Mouse (Mus musculus) kidney, adult 11 months (tissue): ENCODE measurements around the gene Tmem135.

Experiments used
- DNase-seq: peaks from one replicate; pipeline ENCODE4 v3.0.0; 2022

The Tmem135 gene

GRCm38 (mm10) chr7:89247012-89247710 lies 156.9 kb downstream of the Tmem135 start:
- no peak for DNase-seq

DNA sequence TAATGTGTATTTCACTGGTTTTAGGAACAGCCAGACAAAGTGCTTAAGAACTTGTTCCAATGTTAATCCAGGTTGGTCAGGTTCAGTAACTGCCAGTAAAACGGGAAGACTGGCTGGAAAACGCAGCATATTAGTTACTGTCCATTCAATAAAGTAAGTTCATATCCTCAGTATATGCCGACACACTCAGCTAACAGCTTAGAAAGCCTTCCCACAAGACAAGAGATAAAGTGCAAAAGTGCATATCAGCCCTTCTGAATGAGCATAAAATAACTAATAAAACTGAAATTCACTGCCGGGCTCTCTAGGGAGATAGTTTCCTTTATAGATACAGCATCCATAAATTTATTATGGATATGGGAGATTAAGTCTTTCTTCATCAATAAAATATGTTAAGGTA lies 161.5 kb downstream of the Tmem135 start:
- DNase-seq = no peak

DNA sequence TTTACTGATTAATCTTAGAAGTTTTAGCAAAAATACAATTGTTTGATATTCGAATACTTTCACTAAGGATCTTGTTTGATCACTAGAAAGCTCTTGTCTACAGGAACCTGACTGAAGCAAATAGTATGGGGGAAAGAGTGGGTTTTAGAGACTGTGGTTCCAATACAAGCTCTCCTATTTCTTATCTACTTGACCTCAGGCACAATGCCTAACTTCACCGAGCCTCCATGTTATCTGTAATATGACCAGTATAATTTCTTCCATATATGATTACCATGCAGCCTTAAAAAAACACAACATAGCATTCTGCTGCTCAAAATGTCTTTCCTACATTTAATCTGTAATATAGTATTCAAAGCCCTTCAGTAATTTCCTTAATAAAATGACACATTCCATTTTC lies 161.9 kb downstream of the Tmem135 start:
- no peak for DNase-seq

- no peak for DNase-seq
Observed at GRCm38 (mm10) chr7:89239592-89239991, 164.4 kb downstream of the Tmem135 start.

DNA sequence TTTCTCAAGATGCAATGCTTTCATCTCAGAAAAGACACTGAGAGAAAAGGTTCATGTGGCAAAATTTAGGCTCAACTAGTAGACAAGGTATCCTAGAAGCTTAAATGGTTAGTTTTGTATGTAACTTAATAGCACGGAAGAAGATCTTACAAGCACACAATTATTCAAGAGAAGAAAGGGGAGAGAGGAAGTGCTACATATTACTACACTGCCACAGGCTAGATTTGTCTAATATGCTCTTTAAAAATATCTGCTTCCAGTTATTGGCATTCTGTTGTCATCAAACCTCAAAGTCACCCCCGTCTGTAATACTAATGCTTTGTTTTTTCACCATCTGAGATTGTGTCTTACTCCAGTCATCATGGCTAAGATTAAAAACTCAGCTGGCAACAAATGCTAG lies 167.4 kb downstream of the Tmem135 start:
- no peak for DNase-seq

GRCm38 (mm10) chr7:89235974-89236507 lies 168.0 kb downstream of the Tmem135 start:
- DNase-seq = no peak

- DNase-seq = no peak
Observed at GRCm38 (mm10) chr7:89232499-89233145, 171.4 kb downstream of the Tmem135 start.

GRCm38 (mm10) chr7:89231200-89231790 lies 172.7 kb downstream of the Tmem135 start:
- DNase-seq = no peak

DNA sequence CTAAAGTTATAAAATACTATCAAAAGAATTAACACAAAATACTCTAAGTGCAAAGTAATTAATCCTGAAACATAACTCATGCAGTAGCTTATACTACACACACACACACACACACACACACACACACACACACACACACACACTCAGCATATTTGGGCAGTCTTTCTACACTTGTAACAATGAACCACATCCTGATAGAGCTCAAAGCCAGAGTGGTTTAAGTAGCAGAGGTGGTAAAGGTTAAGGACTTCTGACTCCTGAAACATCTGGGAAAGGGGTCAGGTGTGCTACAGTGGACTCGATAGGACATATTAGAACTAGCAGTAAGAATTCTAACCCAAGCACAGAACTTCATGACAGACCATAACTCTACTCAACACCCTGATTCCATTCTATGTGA lies 181.4 kb downstream of the Tmem135 start:
- no peak for DNase-seq

DNA sequence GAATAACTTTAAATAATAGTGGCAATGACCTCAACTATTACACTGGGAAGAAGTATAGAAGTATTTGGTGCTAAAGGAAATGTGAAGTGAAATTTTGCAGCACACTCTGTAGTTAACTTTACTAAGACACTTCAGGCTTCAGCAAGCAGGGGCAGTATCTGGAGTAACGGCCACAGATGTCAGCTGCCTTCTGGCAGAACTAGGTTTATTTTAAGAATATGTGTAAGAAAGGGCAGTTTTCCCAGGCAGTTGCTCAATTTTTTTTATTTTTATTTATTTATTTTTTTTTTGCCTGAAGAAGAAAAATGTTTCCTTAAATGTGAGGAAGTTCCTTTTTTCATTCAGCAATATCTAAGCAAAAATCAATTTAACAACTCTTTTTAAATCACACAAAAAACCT lies 187.4 kb downstream of the Tmem135 start:
- no peak for DNase-seq

GRCm38 (mm10) chr7:89216118-89216517 lies 187.9 kb downstream of the Tmem135 start:
- no peak for DNase-seq

GRCm38 (mm10) chr7:89215714-89216113 lies 188.3 kb downstream of the Tmem135 start:
- DNase-seq = no peak

GRCm38 (mm10) chr7:89210506-89210905 lies 193.5 kb downstream of the Tmem135 start:
- no peak for DNase-seq

GRCm38 (mm10) chr7:89206165-89206564 lies 197.9 kb downstream of the Tmem135 start:
- DNase-seq = no peak

DNA sequence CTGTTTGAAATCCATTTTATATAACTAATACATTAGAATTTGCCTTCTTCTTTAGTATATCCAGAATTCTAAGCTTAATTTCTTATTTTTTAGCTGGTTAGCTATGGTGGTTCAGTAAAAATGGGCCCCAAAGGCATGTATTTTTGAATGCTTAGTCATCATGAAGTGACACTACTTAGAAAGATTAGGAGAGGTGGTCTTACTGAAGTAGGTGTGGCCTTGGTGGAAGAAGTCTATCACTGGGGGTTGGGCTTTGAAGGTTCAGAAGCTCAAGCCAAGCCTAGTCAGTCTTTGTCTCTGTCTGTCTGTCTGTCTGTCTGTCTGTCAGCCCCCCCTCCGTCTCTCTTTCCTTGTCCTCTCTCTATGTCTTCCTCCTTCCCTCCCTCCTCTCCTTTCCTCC lies 198.6 kb downstream of the Tmem135 start:
- no peak for DNase-seq

- no peak for DNase-seq
Observed at GRCm38 (mm10) chr7:89203144-89203543, 200.9 kb downstream of the Tmem135 start.

DNA sequence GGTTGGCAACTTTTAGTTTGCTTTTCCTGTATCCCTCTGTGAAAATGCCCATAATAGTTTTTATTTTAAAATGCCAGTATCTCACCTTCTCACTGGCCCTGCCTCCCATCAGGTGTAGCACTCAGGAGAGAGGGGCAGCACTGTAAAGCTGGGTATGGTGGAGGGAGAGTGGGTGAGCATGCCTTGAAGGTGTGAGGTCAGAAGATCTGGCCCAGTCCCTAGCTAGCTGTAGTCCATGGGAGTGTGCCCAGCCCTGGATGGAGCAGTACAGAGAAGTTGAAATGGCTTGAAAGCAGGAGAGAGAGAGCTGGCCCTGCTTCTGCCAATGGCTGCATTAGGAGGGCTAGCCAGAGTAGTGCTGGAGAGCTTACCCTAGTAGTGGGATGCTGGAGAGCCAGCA lies 202.1 kb downstream of the Tmem135 start:
- no peak for DNase-seq

DNA sequence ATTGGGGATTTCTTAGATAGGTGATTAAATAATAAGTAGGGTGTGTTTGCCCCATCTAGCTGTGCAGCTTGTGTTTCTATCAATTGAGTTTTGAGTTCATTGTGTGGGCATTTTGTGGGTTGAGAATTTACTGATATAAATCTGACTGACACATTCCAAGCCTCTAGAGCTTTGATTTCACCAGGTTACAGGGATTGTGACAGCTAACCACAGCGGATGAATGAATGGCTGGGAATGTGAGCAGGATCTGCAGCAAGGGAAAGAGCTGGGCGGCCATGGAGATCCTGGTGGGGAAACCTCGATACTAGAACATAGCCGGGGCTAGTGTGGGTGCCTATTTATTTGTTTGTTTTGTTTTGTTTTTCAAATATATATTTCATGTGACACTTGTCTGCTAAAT lies 205.5 kb downstream of the Tmem135 start:
- DNase-seq = no peak

GRCm38 (mm10) chr7:89193459-89193858 lies 210.6 kb downstream of the Tmem135 start:
- no peak for DNase-seq

GRCm38 (mm10) chr7:89183928-89184327 lies 220.1 kb downstream of the Tmem135 start:
- DNase-seq = no peak

GRCm38 (mm10) chr7:89182943-89183342 lies 221.1 kb downstream of the Tmem135 start:
- no peak for DNase-seq

DNA sequence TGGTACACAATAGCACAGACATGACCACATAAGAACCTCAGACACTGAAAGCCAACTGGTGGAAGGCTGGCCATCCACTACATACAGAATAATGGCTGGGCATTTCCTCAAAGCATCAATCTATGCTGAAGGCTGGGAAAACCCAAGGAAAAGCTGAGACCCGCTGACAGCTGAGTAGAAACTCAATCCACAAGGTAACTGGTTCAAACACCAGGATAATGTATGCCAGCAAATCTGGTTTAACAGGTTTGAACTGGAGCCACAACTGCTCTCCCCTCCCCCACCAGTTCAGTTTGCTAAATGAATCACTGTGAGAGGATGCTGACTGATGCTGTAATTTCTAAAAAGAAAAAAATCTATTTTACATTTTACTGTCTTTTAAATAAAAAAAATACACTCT lies 222.7 kb downstream of the Tmem135 start:
- no peak for DNase-seq

GRCm38 (mm10) chr7:89178601-89179000 lies 225.4 kb downstream of the Tmem135 start:
- no peak for DNase-seq

- DNase-seq = no peak
Observed at GRCm38 (mm10) chr7:89177926-89178325, 226.1 kb downstream of the Tmem135 start.
